Mouse (Mus musculus): ENCODE measurements around the gene Srgap3. TPM values are rescaled to one million over a fixed set of nuclear protein-coding genes. Genes with fewer than 3 reads are reported as not detected.

Gene Srgap3
- polyA plus RNA-seq, 1 experiment = 91.4 TPM

DNA sequence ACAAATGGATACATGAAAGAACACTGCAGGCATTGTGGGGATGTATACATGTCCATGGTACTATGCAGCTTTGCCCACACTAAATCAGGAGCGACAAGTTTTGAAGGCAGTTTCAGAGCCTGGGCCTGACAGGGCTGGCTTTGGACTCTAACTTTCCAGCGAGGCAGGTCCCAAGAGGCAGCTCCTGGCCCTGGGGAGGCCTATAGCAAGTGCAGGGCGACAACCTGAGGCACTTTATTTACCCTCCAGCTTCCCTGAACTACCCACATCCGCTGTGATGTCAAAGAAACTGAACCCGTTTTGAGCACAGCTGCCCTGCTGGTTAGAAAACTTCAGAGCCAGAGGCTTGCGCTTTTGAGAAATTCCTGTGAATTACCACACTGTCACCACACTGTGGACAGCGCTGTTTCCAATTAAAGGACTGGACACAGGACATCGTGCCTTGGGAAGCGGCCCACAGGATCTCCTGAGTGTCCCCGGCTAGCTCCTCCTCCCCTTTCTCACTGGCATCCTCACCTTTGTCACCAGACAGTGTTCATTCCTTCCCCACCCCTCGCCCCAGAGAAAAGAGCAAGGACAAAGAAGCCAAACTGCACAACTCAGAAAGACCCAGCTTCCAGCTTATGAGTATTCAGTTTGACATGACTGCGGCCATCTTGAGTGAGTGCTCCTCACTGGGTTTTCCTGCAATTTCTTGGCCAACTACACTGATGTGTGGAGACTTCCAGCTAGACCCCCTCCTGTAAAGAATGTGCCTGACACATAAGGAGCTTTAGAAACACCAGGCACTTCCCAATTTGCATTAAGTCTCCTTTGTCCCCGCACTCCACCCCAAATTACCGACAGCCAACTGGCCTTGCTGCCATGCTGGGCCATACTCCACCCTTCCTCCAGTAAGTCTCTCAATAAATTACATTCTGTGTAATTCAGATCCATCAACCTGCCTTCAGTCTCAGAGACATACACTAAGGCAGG is 94.5 kb downstream of the Srgap3 start:
- peaks cover 15% of the 10 kb centered on the region for H3K4me1 ChIP-seq (ENCODE audit: control insufficient read depth, insufficient read depth, low read length)
- no peak overlapping the region for H3K4me3 ChIP-seq (ENCODE audit: insufficient read depth, low read length)
- no peak overlapping the region for H3K27ac ChIP-seq (ENCODE audit: insufficient read depth, low read length)
- TF ChIP-seq CTCF (IDR thresholded peaks at IDR 0.05; ENCODE audit: extremely low read depth, insufficient read depth, low read length) (no peak), POLR2A (IDR thresholded peaks at IDR 0.05; ENCODE audit: extremely low read depth, insufficient read depth, low read length) (no peak)

DNA sequence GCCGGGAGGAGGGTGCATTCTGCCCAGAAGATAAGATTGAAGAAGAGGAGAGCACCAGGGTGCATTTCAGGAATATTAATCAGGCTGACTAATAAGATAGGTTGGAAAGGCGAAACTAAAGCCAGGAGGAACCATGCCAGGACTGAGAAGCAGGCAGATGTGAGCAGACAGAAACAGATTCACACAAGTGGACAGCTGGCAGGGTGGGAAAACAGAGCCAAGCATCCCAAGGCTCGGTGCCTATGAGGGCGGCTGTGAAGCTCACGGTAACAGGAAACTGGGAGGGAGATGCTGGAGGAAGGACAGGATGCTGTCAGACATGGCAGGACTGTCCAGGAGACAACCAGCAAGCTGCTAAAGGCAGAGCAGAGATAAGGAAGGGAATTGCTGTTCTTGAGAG is 96.3 kb downstream of the Srgap3 start:
- no peak for TF ChIP-seq POLR2A (IDR thresholded peaks at IDR 0.05; ENCODE audit: extremely low read depth, insufficient read depth, low read length)
- no peak for TF ChIP-seq CTCF (IDR thresholded peaks at IDR 0.05; ENCODE audit: extremely low read depth, insufficient read depth, low read length)
- H3K27ac ChIP-seq (ENCODE audit: insufficient read depth, low read length) = no peak overlapping the region
- no peak overlapping the region for H3K4me3 ChIP-seq (ENCODE audit: insufficient read depth, low read length)

DNA sequence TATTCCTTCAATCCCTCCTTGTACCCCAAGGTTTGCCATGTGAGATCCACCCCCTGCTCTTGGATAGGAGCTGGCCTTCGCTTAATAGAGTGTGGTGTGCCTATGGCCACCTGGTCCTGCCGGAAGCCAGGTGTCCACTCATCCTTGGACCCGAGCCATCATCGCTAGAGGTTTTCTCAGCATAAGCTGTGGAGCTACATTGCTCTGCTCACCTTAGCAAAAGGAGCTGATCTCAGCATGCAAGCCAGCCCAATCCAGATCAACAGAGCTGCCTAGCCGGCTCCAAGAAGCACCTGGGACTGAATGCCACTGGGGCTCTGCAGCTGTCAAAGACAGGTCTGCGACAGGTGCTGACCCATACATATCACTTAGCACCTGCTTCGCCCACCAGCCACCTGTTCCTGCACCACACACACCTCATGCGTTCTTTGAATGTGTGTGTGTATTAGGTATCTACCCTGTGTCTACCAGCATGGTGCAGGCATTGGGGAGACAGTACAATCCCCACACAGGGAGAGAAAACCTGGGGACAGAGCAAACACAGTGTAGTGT is 98.4 kb downstream of the Srgap3 start:
- TF ChIP-seq CTCF (IDR thresholded peaks at IDR 0.05; ENCODE audit: extremely low read depth, insufficient read depth, low read length) (no peak), POLR2A (IDR thresholded peaks at IDR 0.05; ENCODE audit: extremely low read depth, insufficient read depth, low read length) (no peak)
- no peak overlapping the region for H3K4me3 ChIP-seq (ENCODE audit: insufficient read depth, low read length)
- peaks cover 15% of the 10 kb centered on the region for H3K4me1 ChIP-seq (ENCODE audit: control insufficient read depth, insufficient read depth, low read length)
- no peak overlapping the region for H3K27ac ChIP-seq (ENCODE audit: insufficient read depth, low read length)

More for the DNA sequence above, 96.3 kb downstream of the Srgap3 start:
- H3K4me1 ChIP-seq (ENCODE audit: control insufficient read depth, insufficient read depth, low read length) = peaks cover 15% of the 10 kb centered on the region

- peaks cover 14% of the 10 kb centered on the region for H3K4me1 ChIP-seq (ENCODE audit: control insufficient read depth, insufficient read depth, low read length)
- H3K4me3 ChIP-seq (ENCODE audit: insufficient read depth, low read length) = no peak overlapping the region
- no peak overlapping the region for H3K27ac ChIP-seq (ENCODE audit: insufficient read depth, low read length)
- TF ChIP-seq CTCF (IDR thresholded peaks at IDR 0.05; ENCODE audit: extremely low read depth, insufficient read depth, low read length) (no peak), POLR2A (IDR thresholded peaks at IDR 0.05; ENCODE audit: extremely low read depth, insufficient read depth, low read length) (no peak)
Observed at GRCm38 (mm10) chr6:112846863-112847262, 100.2 kb downstream of the Srgap3 start.

GRCm38 (mm10) chr6:112842426-112842825 is 104.6 kb downstream of the Srgap3 start:
- TF ChIP-seq CTCF (IDR thresholded peaks at IDR 0.05; ENCODE audit: extremely low read depth, insufficient read depth, low read length) (no peak), POLR2A (IDR thresholded peaks at IDR 0.05; ENCODE audit: extremely low read depth, insufficient read depth, low read length) (no peak)
- Histone ChIP-seq H3K4me1 (ENCODE audit: control insufficient read depth, insufficient read depth, low read length) (peaks cover 8% of the 10 kb centered on the region), H3K27ac (ENCODE audit: insufficient read depth, low read length) (no peak overlapping the region), H3K4me3 (ENCODE audit: insufficient read depth, low read length) (no peak overlapping the region)

- Histone ChIP-seq H3K27ac (ENCODE audit: insufficient read depth, low read length) (no peak overlapping the region), H3K4me3 (ENCODE audit: insufficient read depth, low read length) (no peak overlapping the region), H3K4me1 (ENCODE audit: control insufficient read depth, insufficient read depth, low read length) (peaks cover 10% of the 10 kb centered on the region)
- TF ChIP-seq POLR2A (IDR thresholded peaks at IDR 0.05; ENCODE audit: extremely low read depth, insufficient read depth, low read length) = no peak
- TF ChIP-seq CTCF (IDR thresholded peaks at IDR 0.05; ENCODE audit: extremely low read depth, insufficient read depth, low read length) = no peak
Observed at GRCm38 (mm10) chr6:112840400-112840799, 106.7 kb downstream of the Srgap3 start.

DNA sequence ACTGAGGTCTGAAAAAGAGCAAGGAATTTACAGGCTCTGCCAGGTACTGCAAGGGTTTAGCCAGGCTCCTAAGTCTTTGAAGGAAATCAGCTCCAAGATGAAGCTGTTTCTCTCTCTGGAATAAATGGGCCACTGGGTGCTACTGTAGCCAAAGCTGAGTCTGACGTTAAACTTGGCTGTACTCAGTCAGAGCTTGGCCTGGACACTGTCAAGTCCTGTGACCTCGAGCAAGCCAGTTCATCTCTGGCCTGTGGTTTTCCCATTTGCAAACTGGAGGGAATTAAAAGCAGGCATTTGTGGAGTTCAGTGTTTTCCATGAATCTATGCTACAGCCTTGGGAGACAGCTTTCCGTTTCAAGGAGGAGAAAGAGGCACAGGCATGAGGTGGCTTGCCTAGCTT is 107.7 kb downstream of the Srgap3 start:
- Histone ChIP-seq H3K27ac (ENCODE audit: insufficient read depth, low read length) (0 out of 2 replicates have a peak overlapping the region, but pooled peaks have one; percentile 43), H3K4me3 (ENCODE audit: insufficient read depth, low read length) (no peak overlapping the region), H3K4me1 (ENCODE audit: control insufficient read depth, insufficient read depth, low read length) (peaks cover 10% of the 10 kb centered on the region)
- TF ChIP-seq CTCF (IDR thresholded peaks at IDR 0.05; ENCODE audit: extremely low read depth, insufficient read depth, low read length) (no peak), POLR2A (IDR thresholded peaks at IDR 0.05; ENCODE audit: extremely low read depth, insufficient read depth, low read length) (no peak)

- no peak overlapping the region for H3K4me3 ChIP-seq (ENCODE audit: insufficient read depth, low read length)
- TF ChIP-seq POLR2A (IDR thresholded peaks at IDR 0.05; ENCODE audit: extremely low read depth, insufficient read depth, low read length) (no peak), CTCF (IDR thresholded peaks at IDR 0.05; ENCODE audit: extremely low read depth, insufficient read depth, low read length) (no peak)
- peaks cover 11% of the 10 kb centered on the region for H3K4me1 ChIP-seq (ENCODE audit: control insufficient read depth, insufficient read depth, low read length)
- no peak overlapping the region for H3K27ac ChIP-seq (ENCODE audit: insufficient read depth, low read length)
Observed at GRCm38 (mm10) chr6:112838879-112839278, 108.2 kb downstream of the Srgap3 start.

- Histone ChIP-seq H3K4me1 (ENCODE audit: control insufficient read depth, insufficient read depth, low read length) (peaks cover 10% of the 10 kb centered on the region), H3K27ac (ENCODE audit: insufficient read depth, low read length) (no peak overlapping the region), H3K4me3 (ENCODE audit: insufficient read depth, low read length) (no peak overlapping the region)
- no peak for TF ChIP-seq POLR2A (IDR thresholded peaks at IDR 0.05; ENCODE audit: extremely low read depth, insufficient read depth, low read length)
- TF ChIP-seq CTCF (IDR thresholded peaks at IDR 0.05; ENCODE audit: extremely low read depth, insufficient read depth, low read length) = no peak
Observed at GRCm38 (mm10) chr6:112836712-112837111, 110.4 kb downstream of the Srgap3 start.
